Mouse (Mus musculus) hindbrain, embryonic 12.5 days (tissue): ENCODE measurements around the gene Pdk2. TPM values are rescaled to one million over a fixed set of nuclear protein-coding genes. Genes with fewer than 3 reads are reported as not detected.

ENCODE experiments used
- ATAC-seq: fragments of 200-750 bp; cut with Nextera tagmentation; 2 replicates; pipeline ENCODE4 v1.8.0; 2017; ENCODE audit warnings: moderate TSS enrichment; ENCODE audit not compliant: low FRiP score
- H3K27ac ChIP-seq: fragments of 300-500 bp; sonication (generic); 2 replicates; pipeline ENCODE4 v1.5.1; 2016; ENCODE audit warnings: mild to moderate bottlenecking
- H3K27me3 ChIP-seq: fragments of 300-500 bp; sonication (generic); 2 replicates; pipeline ENCODE4 v1.6.1; 2016; ENCODE audit warnings: mild to moderate bottlenecking
- H3K36me3 ChIP-seq: fragments of 300-500 bp; sonication (generic); 2 replicates; pipeline ENCODE4 v1.6.1; 2016; ENCODE audit warnings: mild to moderate bottlenecking
- H3K4me1 ChIP-seq: fragments of 300-500 bp; sonication (generic); 2 replicates; pipeline ENCODE4 v1.6.1; 2016
- H3K4me2 ChIP-seq: fragments of 300-500 bp; sonication (generic); replicated peaks from 2 replicates; pipeline ENCODE4 v1.6.1; 2016; ENCODE audit warnings: mild to moderate bottlenecking
- H3K4me3 ChIP-seq: fragments of 300-500 bp; sonication (generic); 2 replicates; pipeline ENCODE4 v1.5.1; 2016; ENCODE audit warnings: mild to moderate bottlenecking
- H3K9ac ChIP-seq: fragments of 300-500 bp; sonication (generic); 2 replicates; pipeline ENCODE4 v1.6.1; 2016; ENCODE audit warnings: mild to moderate bottlenecking, moderate library complexity
- H3K9me3 ChIP-seq: fragments of 300-500 bp; sonication (generic); replicated peaks from 2 replicates; pipeline ENCODE4 v1.6.1; 2016; ENCODE audit warnings: mild to moderate bottlenecking
- WGBS: fragments of 180-500 bp; shearing (Covaris S2); methylation state at CpG from one replicate; pipeline ENCODE4 v1.1.7; 2016; 5-methylcytosine and 5-hydroxymethylcytosine counted together
- polyA plus RNA-seq: library from polyadenylated mRNA; unstranded; fragments of >200 nt; fragmentation: Nextera tagmentation; extraction: Ambion mirVana; gene quantifications from 2 replicates; pipeline ENCODE4 v1.2.1, GENCODE M21; 2016

Pdk2 gene
- polyA plus RNA-seq, 1 experiment from 2014 or later, result 22.5 TPM

DNA sequence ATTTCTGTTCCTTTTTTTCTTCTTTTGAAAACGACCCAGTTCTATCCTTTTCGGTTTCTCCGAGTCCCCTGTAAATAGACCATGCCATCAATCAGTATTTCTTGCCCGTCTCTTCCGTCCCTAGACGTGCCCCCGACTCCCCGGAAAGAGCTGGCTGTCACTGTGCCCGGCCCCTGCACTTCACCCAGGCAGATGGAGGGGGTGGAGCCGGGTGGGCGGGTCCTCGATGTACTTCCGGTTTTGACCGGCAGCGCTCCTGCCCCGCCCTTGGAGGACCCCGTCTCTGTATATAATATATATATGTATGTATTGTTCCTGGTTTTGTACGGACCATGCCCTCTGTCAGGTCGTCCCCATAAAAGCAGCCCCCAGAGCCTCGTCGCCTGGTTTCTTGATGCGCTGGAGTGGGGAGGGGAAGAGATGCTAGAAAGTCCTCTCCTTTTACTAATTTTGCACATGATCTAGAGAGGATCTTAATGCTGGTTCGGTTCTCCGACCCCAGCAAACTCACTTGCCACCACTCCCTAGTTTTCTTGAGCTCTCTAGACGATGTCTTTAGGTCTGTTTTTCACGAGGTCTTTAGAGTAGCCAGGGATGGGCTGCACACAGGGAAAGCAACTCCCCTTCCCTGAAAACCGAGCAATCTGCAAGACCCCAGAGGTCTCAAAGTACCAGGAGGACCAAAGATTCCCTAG, 34.5 kb downstream of the Pdk2 start:
- peak overlapping the region; percentile 75 for H3K27ac ChIP-seq
- peaks cover 39% of the 10 kb centered on the region for H3K36me3 ChIP-seq
- peak; percentile 53 for ATAC-seq
- H3K27me3 ChIP-seq, result no peaks in the 10 kb centered on the region
- no peaks in the 10 kb centered on the region for H3K9me3 ChIP-seq
- peak overlapping the region; percentile 66 for H3K4me2 ChIP-seq
- WGBS, result 2% methylated on average over 27 of the region's 27 CpGs
- H3K9ac ChIP-seq, result peak overlapping the region; percentile 61
- peaks cover 47% of the 10 kb centered on the region for H3K4me1 ChIP-seq
- peak overlapping the region; percentile 35 for H3K4me3 ChIP-seq

DNA sequence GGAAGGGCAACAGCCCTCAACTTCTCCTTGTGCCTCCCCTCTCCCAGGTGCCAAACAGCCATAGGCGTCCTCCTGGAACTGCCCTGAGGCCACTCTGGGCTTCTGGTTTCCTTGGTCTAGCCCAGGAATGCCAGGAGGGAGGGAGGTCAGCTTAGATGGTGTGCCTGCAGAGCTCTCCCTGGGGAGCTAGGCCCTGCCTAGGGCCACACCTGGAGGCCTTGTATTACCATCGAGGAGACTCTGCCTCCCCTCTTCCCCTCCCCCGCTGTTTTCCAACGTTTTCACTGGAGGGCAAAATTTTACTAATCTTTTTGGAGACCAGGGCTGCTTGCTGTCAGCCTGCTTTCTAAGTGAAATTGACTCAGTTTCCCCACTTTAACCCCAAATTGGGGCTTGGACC, 35.1 kb downstream of the Pdk2 start:
- Histone ChIP-seq H3K9me3 (no peaks in the 10 kb centered on the region), H3K4me1 (peaks cover 46% of the 10 kb centered on the region), H3K27me3 (no peaks in the 10 kb centered on the region), H3K9ac (0 out of 2 replicates have a peak overlapping the region, but pooled peaks have one; percentile 5), H3K27ac (peak overlapping the region; percentile 75), H3K36me3 (peaks cover 43% of the 10 kb centered on the region), H3K4me2 (peak overlapping the region; percentile 66), H3K4me3 (peak overlapping the region; percentile 35)
- whole genome bisulfite sequencing, result 33% methylated on average over 4 of the region's 4 CpGs
- ATAC-seq, result no peak; the same call in 1 of the 2 replicates

DNA sequence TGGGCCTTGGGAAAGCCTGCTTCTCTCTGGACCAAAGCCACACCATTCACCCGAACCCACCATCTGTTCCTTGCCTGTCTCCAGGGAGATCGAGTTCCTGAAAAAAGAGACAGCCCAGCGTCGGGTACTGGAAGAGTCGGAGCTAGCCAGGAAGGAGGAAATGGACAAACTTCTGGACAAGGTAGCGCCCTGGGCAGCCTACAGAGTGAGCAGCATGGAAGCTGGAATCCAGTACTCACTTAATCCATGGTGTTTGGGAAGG, 36.3 kb downstream of the Pdk2 start:
- Histone ChIP-seq H3K27me3 (no peaks in the 10 kb centered on the region), H3K4me1 (peaks cover 55% of the 10 kb centered on the region), H3K36me3 (peaks cover 48% of the 10 kb centered on the region), H3K9me3 (no peaks in the 10 kb centered on the region), H3K4me3 (no peak overlapping the region), H3K27ac (peak overlapping the region; percentile 60), H3K4me2 (no peak overlapping the region), H3K9ac (0 out of 2 replicates have a peak overlapping the region, but pooled peaks have one; percentile 43)
- 57% methylated on average over 6 of the region's 6 CpGs for WGBS
- no peak for ATAC-seq

DNA sequence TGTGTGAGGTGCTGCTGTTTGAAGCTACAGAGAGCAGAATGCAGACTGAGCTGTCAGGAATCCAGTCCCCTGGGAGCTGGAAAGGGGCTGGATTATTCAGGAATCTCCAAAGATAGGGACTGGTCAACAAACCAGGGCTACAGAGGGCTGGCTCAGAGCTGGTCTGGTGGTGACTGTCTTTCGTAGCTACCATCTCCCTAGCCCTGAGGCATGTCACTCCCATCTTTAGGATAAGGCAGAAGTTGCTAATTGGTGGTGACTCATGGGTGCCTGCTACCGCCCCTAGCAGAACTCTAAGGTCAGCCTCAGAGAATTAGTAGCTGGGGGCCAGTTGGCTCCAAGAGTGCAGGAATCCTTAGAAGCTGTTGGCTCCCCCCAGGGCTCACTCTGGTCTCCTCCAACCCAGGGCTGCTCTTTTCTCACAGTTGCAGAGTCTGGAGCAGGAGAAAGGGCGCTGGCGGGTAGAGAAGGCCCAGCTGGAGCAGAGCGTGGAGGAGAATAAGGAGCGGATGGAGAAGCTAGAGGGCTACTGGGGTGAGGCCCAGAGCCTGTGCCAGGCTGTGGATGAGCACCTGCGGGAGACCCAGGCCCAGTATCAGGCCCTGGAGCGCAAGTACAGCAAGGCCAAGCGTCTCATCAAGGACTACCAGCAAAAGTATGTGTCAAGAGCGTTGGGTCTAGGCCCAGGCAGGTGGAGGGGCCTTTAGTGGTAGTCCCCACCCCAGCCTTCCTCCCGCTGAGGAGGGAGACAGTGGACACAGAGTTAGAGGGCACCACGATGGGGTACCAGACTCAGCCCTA, 36.8 kb downstream of the Pdk2 start:
- Histone ChIP-seq H3K4me1 (peaks cover 54% of the 10 kb centered on the region), H3K9me3 (no peaks in the 10 kb centered on the region), H3K27me3 (no peaks in the 10 kb centered on the region), H3K9ac (peak overlapping the region; percentile 43; the same call in 1 of the 2 replicates), H3K27ac (peak overlapping the region; percentile 60), H3K36me3 (peaks cover 53% of the 10 kb centered on the region), H3K4me3 (no peak overlapping the region), H3K4me2 (no peak overlapping the region)
- WGBS, result 88% methylated on average over 12 of the region's 12 CpGs
- no peak for ATAC-seq

DNA sequence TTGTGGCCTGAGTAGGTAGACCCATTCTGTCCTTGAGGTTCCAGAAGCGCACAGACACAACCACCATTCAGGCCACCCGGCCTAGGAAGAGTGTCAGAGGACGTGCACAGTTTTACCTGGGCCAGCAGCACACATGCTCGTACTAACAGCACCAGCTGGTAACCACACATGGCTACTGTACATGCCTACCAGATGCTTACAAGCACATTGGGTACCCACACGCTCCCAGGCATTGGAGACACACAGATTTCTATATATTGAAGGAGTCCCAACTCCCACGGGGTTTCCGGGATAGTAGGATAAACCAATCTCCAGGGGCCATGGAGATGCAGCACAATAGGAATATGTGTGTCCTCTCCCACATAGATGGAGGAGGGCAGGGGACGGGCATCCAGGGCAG, 38.4 kb downstream of the Pdk2 start:
- no peak for ATAC-seq
- no peak overlapping the region for H3K4me3 ChIP-seq
- WGBS, result 92% methylated on average over 8 of the region's 8 CpGs
- H3K9ac ChIP-seq, result no peak overlapping the region
- no peak overlapping the region for H3K4me2 ChIP-seq
- no peak overlapping the region for H3K27ac ChIP-seq
- peaks cover 48% of the 10 kb centered on the region for H3K4me1 ChIP-seq
- peaks cover 68% of the 10 kb centered on the region for H3K36me3 ChIP-seq
- no peaks in the 10 kb centered on the region for H3K9me3 ChIP-seq
- no peaks in the 10 kb centered on the region for H3K27me3 ChIP-seq

DNA sequence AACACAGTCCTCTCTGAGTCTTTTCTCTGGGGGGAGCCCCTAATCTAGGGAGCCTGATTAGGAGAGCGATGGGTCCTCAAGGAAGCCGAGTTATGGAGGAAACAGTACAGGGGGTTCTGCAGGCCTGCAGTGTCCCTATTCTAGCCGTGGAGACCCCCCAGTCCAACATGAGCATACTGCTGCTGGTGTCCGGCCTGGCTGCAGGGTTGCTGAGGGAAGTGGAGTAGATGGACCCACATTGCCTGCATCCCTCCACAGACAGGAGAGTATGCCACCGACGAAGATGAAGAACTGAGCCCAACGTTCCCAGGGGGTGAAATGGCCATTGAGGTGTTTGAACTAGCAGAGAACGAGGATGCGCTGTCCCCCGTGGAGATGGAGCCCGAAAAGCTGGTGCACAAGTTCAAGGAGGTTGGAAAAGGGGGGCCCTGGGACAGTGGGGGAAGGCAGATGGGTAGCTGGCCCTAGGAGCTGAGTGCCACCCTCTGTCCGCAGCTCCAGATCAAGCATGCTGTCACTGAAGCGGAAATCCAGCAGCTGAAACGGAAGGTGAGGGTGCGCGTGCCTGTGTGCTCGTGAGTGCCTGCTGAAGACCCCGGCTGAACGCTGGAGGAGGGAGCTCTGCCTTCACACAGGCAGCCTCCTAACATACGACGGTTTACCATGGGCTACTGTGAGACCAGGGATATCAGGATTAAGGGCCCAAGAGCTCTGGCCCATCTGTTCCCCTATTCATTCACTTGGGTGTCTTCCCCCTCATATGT, 39.4 kb downstream of the Pdk2 start:
- 87% methylated on average over 21 of the region's 21 CpGs for WGBS
- H3K4me1 ChIP-seq, result peaks cover 45% of the 10 kb centered on the region
- no peaks in the 10 kb centered on the region for H3K27me3 ChIP-seq
- H3K9ac ChIP-seq, result peak overlapping the region; percentile 13; the same call in 1 of the 2 replicates
- no peak for ATAC-seq
- no peak overlapping the region for H3K4me3 ChIP-seq
- no peaks in the 10 kb centered on the region for H3K9me3 ChIP-seq
- no peak overlapping the region for H3K4me2 ChIP-seq
- peak overlapping the region; percentile 30; the same call in 1 of the 2 replicates for H3K27ac ChIP-seq
- peaks cover 78% of the 10 kb centered on the region for H3K36me3 ChIP-seq

DNA sequence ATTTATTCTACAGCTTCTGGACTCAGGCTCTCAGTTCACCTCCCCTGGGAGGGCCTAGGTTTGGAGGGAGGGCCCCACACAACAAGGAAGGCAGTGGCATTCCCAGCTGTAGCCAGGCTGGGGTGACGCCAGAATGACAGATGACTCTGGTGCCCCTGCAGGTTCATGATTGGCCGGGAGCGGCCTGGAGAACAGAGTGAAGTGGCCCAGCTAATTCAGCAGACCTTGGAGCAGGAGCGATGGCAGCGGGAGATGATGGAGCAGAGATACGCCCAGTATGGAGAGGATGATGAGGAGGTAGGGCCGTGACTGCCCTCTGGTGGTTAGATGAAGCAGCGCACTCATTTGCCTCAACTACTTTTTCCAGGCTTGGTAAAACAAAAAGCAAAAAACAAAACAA, 40.1 kb downstream of the Pdk2 start:
- Histone ChIP-seq H3K4me1 (peaks cover 48% of the 10 kb centered on the region), H3K4me3 (no peak overlapping the region), H3K27ac (peak overlapping the region; percentile 80), H3K4me2 (peak overlapping the region; percentile 19; the same call in 1 of the 2 replicates), H3K27me3 (no peaks in the 10 kb centered on the region), H3K36me3 (peaks cover 85% of the 10 kb centered on the region), H3K9me3 (no peaks in the 10 kb centered on the region), H3K9ac (peak overlapping the region; percentile 33; the same call in 1 of the 2 replicates)
- 3% methylated on average over 8 of the region's 8 CpGs for WGBS
- ATAC-seq, result peak; percentile 69

DNA sequence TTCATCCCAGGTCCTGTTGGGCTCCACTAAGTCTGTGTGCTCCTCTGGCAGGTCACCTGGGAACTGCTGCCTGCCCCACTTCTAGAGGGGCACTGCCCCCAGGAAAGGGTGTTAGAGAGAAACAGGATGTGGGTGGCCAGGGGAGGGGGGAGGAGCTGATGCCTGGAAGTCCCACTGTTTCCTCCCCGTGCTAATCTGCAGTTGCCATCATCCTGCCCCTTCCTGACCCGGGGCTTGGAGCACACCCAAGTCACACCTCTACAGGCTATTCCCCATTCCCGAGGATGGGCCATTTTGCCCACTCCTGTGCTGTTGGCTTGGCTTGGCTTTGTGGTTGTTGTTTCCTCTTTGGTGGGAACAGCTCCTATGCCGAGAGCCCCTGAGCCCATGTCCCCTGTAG, 40.6 kb downstream of the Pdk2 start:
- ATAC-seq, result peak; percentile 19
- Histone ChIP-seq H3K4me2 (no peak overlapping the region), H3K27me3 (no peaks in the 10 kb centered on the region), H3K9me3 (no peaks in the 10 kb centered on the region), H3K4me1 (peaks cover 48% of the 10 kb centered on the region), H3K9ac (peak overlapping the region; percentile 15; the same call in 1 of the 2 replicates), H3K4me3 (no peak overlapping the region), H3K27ac (peak overlapping the region; percentile 80), H3K36me3 (peaks cover 82% of the 10 kb centered on the region)
- 35% methylated on average over 4 of the region's 4 CpGs for WGBS

DNA sequence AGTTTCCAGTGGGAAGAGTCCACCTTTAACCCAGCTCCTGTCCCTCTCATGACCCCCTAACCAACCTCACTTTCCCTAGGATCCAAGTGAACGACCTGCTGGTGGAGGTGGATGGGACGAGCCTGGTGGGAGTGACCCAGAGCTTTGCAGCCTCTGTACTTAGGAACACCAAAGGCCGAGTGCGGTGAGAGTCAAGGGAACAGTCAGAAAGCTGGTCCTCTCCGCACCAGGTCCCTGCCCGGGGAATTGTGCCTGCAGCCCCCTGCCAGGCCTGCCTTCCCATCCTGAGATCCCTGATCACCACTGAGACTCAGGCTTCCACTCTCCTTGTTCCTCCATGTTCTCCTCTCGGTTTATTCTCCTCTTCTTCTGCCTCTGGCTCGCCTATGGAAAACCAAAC, 41.0 kb downstream of the Pdk2 start:
- Histone ChIP-seq H3K36me3 (peaks cover 78% of the 10 kb centered on the region), H3K27me3 (no peaks in the 10 kb centered on the region), H3K4me2 (no peak overlapping the region), H3K4me3 (no peak overlapping the region), H3K9ac (peak overlapping the region; percentile 15; the same call in 1 of the 2 replicates), H3K9me3 (no peaks in the 10 kb centered on the region), H3K27ac (peak overlapping the region; percentile 80), H3K4me1 (peaks cover 50% of the 10 kb centered on the region)
- WGBS, result 76% methylated on average over 8 of the region's 8 CpGs
- ATAC-seq, result no peak

DNA sequence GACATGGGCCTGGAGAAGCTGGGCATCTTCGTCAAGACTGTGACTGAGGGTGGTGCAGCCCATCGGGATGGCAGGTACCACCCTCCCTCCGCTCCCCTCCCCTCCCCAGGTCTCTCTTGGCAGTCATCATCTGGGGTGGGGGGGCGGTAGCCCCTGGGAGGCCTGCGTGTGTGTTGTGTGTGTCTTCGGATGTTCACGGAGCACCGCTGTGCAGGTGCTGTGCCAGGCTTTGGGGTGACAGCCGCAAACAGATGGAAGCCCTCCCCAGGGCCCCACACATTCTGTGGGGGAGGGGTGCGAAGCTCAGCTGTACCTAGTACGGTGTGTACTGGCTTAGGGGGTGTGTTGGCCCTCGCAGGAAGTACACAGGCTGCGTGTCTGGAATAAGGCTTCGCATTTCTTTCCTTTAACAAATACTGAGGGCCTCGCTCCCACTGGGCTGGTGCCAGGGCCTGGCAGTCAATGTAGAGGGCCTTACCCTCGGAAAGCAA, 43.1 kb downstream of the Pdk2 start:
- no peak overlapping the region for H3K4me2 ChIP-seq
- WGBS, result 84% methylated on average over 16 of the region's 16 CpGs
- no peak overlapping the region for H3K9ac ChIP-seq
- no peak for ATAC-seq
- peaks cover 66% of the 10 kb centered on the region for H3K4me1 ChIP-seq
- H3K4me3 ChIP-seq, result no peak overlapping the region
- no peaks in the 10 kb centered on the region for H3K27me3 ChIP-seq
- H3K36me3 ChIP-seq, result peaks cover 61% of the 10 kb centered on the region
- H3K27ac ChIP-seq, result no peak overlapping the region
- H3K9me3 ChIP-seq, result no peaks in the 10 kb centered on the region

DNA sequence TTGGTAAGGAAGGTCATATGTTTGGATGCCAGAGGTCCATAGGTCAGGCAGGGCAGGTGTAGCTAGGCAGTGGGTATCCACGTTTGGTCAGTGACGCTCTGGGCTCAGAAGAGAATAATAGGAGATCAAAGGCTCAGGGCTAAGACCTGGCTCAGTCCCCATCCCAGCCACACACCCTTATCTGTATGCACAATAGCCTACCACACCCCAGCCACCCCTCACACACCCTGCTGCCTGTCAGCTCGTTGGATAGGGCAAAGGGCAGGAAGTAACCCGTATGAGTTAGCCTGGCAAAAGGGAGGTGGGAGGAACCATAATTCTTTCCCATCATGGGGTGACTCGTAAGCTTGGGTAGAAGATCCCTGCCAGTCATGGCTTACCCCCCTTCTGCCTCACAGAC, 43.6 kb downstream of the Pdk2 start:
- 69% methylated on average over 5 of the region's 5 CpGs for WGBS
- Histone ChIP-seq H3K9me3 (no peaks in the 10 kb centered on the region), H3K27ac (no peak overlapping the region), H3K27me3 (no peaks in the 10 kb centered on the region), H3K4me1 (peaks cover 70% of the 10 kb centered on the region), H3K4me3 (no peak overlapping the region), H3K9ac (no peak overlapping the region), H3K36me3 (peaks cover 56% of the 10 kb centered on the region), H3K4me2 (no peak overlapping the region)
- no peak for ATAC-seq

DNA sequence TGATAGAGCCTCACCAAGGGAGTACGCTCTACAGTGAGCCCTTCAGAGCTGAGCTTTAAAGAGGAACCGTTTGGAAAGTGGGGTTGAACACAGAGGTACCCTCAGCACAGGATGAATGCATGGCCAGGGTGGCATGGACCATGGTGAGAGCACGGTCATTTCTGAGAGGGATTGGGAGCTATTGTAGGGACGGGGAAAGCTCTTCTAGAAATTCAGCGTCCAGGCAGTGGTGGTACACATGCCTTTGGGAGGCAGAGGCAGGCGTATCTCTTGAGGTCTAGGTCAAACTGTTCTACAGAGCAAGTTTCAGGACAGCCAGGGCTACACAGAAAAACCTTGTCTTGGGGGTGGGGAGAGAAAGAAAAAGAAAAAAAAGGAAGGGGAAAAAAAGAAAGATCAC, 44.2 kb downstream of the Pdk2 start:
- no peak overlapping the region for H3K9ac ChIP-seq
- ATAC-seq, result no peak
- H3K4me2 ChIP-seq, result no peak overlapping the region
- no peaks in the 10 kb centered on the region for H3K9me3 ChIP-seq
- H3K27ac ChIP-seq, result no peak overlapping the region
- no peak overlapping the region for H3K4me3 ChIP-seq
- peaks cover 76% of the 10 kb centered on the region for H3K4me1 ChIP-seq
- no peaks in the 10 kb centered on the region for H3K27me3 ChIP-seq
- H3K36me3 ChIP-seq, result peaks cover 50% of the 10 kb centered on the region
- WGBS, result 90% methylated on average over 6 of the region's 6 CpGs
